Mouse (Mus musculus) erythroblast, embryonic 14.5 days (primary cell): ENCODE results near the gene Trnau1ap. TPM values are rescaled to one million over a fixed set of nuclear protein-coding genes. Genes with fewer than 3 reads are reported as not detected.

Experiments used
- H3K27me3 ChIP-seq: 2 replicates; pipeline ENCODE4 v1.6.1; 2012; ENCODE audit warnings: inconsistent platforms; ENCODE audit not compliant: control insufficient read depth
- H3K36me3 ChIP-seq: 2 replicates; pipeline ENCODE4 v1.6.1; 2012; ENCODE audit warnings: mild to moderate bottlenecking, inconsistent platforms; ENCODE audit not compliant: control insufficient read depth
- H3K4me1 ChIP-seq: 2 replicates; pipeline ENCODE4 v1.6.1; 2012; ENCODE audit warnings: inconsistent platforms; ENCODE audit not compliant: control insufficient read depth
- H3K4me3 ChIP-seq: replicated peaks from 2 replicates; pipeline ENCODE3; 2012; ENCODE audit warnings: moderate library complexity, mild to moderate bottlenecking, inconsistent platforms
- H3K9me3 ChIP-seq: 2 replicates; pipeline ENCODE4 v1.6.1; 2012; ENCODE audit warnings: low read length, inconsistent platforms, mixed read lengths; ENCODE audit not compliant: control insufficient read depth
- GATA1 ChIP-seq: IDR thresholded peaks from 2 replicates; pipeline ENCODE4 v1.6.1; 2012; ENCODE audit warnings: low read length, inconsistent platforms, mixed read lengths
- TAL1 ChIP-seq: IDR thresholded peaks from 3 replicates; pipeline ENCODE4 v1.6.1; 2012; ENCODE audit warnings: low read length, inconsistent platforms, mixed read lengths
- polyA plus RNA-seq: library from polyadenylated mRNA; stranded (reverse); fragments of >175 nt; gene quantifications from 2 replicates; pipeline ENCODE4 v1.2.3, GENCODE M21; 2012

Trnau1ap gene
- polyA plus RNA-seq, 1 experiment: 2.4 TPM

DNA sequence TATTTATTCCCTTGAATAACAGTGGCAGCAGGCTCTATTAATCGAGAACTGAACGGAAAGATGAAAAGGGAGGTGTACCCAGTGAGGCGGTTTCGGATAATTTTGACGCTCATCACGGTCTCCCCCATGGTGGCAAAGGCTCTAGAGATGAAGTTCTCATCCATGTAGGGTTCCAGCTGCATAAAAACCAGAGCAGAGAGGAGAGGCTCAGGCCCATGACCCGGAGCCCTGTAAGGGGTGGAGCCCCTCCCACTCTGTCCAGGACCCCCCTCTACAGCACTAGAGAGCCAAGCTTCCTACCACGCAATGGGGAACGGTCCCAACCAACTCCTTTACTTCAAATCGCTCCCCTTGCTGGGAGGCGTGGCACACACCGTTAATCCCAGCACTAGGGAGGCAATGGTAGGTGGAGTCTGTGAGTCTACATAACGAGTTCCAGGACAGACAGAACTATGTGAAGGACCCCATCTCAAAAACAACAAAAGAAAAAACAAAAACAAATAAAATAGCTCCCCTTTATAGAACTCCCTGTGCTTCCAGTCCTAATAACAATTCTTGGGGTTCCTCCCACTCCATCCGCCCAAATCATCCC is 851 bp downstream of the Trnau1ap start:
- Histone ChIP-seq H3K36me3 (peaks cover 54% of the 10 kb centered on the region), H3K4me3 (peak overlapping the region; percentile 71), H3K27me3 (no peaks in the 10 kb centered on the region), H3K4me1 (peaks cover 36% of the 10 kb centered on the region), H3K9me3 (no peaks in the 10 kb centered on the region)
- TF ChIP-seq GATA1 (no peak), TAL1 (no peak)

DNA sequence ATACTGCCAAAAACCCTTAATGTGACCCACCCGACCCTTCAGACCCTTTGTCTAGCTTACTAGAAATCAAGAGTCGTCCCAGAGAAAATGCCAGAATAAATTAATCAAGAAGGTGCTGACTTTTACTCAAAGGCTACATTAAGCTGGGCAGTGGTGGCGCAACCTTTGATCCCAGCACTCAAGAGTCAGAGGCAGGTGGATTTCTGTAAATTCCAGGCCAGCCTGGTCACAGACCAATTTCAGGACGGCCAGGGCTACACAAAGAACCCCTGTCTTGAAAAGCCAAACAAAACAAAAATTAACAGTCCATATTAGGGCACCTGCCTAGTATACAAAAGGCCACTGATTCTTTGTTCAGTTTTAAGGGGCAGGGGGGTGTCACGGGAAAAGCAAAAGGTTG is 2.9 kb downstream of the Trnau1ap start:
- Histone ChIP-seq H3K36me3 (peaks cover 48% of the 10 kb centered on the region), H3K9me3 (no peaks in the 10 kb centered on the region), H3K27me3 (no peaks in the 10 kb centered on the region), H3K4me3 (no peak overlapping the region), H3K4me1 (peaks cover 31% of the 10 kb centered on the region)
- TF ChIP-seq GATA1 (no peak), TAL1 (no peak)

DNA sequence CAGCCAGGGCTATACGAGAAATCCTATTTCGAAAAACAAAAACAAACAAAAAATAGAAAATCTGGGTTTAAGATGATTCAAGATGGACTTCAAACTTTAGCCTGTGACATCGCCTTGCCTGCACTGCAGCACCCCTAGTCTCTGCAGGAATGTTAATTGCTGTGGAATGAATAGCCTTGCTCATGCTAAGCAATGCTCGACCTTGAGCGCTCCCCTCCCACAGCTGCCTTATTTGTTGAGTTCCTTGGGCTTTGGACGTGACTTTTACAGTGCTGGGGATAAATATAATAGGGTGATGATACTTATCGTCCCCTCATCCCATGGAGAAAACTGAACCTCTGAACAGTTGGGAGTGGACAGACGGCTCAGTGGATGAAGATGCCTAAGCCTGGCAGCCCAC is 13.6 kb downstream of the Trnau1ap start:
- Histone ChIP-seq H3K4me3 (no peak overlapping the region), H3K36me3 (peaks cover 64% of the 10 kb centered on the region), H3K4me1 (peaks cover 5% of the 10 kb centered on the region), H3K9me3 (no peaks in the 10 kb centered on the region), H3K27me3 (no peaks in the 10 kb centered on the region)
- TF ChIP-seq GATA1 (no peak), TAL1 (no peak)

DNA sequence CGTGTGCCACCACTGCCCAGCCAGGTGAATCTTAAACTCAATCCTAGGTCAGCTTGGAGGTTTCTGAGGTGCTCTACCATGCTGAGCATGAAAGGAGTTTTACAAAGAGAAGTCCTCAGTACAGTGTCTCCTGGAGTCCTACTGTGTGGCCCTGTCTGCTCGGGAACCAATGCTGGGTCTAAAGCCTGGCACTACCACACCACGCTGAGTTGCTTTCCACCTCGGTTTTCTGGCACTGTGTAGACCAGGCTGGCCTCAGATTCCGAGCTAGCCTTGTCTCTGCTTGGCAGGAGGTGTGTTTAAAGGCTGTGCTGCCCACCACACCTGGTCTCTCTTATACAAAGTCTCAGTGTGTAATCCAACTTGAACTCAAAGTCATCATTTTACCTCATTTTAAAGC is 16.7 kb downstream of the Trnau1ap start:
- H3K9me3 ChIP-seq: no peaks in the 10 kb centered on the region
- H3K4me3 ChIP-seq: no peak overlapping the region
- peaks cover 59% of the 10 kb centered on the region for H3K36me3 ChIP-seq
- H3K4me1 ChIP-seq: peaks cover 31% of the 10 kb centered on the region
- TF ChIP-seq TAL1: no peak
- TF ChIP-seq GATA1: no peak
- no peaks in the 10 kb centered on the region for H3K27me3 ChIP-seq

DNA sequence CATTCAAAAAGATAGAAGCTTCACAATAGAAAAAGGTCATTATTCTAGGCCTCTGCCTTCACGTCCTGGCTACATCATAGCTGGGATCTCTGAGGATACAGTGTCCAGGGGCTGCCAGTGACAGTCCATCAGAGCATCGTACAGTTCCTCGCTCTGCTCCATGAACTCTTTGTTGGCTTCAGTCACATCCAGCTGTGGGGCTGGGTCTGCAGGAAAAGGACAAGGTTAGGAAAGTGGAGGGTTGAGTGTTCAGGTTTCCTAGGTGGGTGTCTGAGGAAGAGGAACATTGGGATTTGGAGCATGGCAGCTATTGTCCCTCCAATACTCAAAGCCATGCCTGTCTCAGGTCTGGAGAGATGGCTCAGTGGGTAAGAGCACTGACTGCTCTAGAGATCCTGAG is 17.5 kb downstream of the Trnau1ap start:
- TF ChIP-seq TAL1 (no peak), GATA1 (no peak)
- H3K36me3 ChIP-seq: peaks cover 55% of the 10 kb centered on the region
- no peaks in the 10 kb centered on the region for H3K27me3 ChIP-seq
- no peaks in the 10 kb centered on the region for H3K9me3 ChIP-seq
- H3K4me3 ChIP-seq: no peak overlapping the region
- peaks cover 31% of the 10 kb centered on the region for H3K4me1 ChIP-seq

DNA sequence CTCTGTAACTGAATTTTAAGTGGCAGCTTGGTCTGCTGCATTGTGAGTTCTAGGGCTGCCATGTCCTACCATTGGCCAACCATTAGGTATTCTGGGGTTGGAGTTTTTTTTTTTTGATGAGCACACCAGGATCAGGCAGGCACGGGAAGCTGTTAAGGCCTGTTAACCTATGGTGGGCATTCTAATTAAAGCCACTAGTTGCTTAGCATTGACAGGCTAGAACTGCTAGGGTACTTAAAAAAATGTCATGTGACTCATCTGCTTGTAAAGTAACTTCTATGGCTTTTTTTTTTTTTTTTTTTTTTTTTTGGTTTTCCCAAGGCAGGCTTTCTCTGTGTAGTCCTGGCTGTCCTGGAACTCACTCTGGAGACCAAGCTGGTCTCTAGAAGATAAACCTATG is 18.1 kb downstream of the Trnau1ap start:
- TF ChIP-seq GATA1 (no peak), TAL1 (no peak)
- H3K9me3 ChIP-seq: no peaks in the 10 kb centered on the region
- H3K36me3 ChIP-seq: peaks cover 49% of the 10 kb centered on the region
- H3K27me3 ChIP-seq: no peaks in the 10 kb centered on the region
- no peak overlapping the region for H3K4me3 ChIP-seq
- peaks cover 31% of the 10 kb centered on the region for H3K4me1 ChIP-seq

DNA sequence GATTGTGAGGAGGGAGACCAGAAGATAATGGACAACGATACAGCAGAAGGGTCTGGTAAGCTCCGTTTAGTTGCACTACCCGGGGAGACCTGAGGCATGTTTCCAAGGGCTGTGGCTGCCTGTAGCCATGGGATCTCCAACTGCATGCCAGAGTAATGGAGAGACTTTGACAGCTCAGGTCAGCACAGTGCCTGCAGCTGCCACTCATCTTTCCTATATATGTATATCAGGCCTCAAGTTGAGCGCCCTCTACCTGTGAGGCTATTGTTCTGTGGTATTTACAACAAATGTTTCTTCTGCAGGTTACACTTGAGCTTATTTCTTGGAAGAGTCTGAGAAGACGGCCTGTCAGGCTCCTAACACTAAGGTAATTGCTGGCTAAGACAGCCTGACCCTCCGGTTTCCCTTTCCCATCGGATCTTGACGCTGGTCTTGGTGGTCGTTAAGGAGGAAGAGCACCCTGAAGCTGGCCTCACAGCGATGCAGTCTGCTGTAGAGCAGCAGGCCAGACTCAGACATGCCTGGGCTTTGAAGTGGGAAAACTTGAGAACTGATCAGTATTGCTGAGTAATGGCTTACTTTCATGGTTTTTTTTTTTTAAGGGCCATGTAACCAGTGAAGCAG is 19.4 kb downstream of the Trnau1ap start:
- Histone ChIP-seq H3K36me3 (peaks cover 45% of the 10 kb centered on the region), H3K4me1 (peaks cover 40% of the 10 kb centered on the region), H3K4me3 (peak overlapping the region; percentile 72), H3K9me3 (no peaks in the 10 kb centered on the region), H3K27me3 (no peaks in the 10 kb centered on the region)
- no peak; the same call in 1 of the 2 replicates for TF ChIP-seq GATA1
- no peak for TF ChIP-seq TAL1

DNA sequence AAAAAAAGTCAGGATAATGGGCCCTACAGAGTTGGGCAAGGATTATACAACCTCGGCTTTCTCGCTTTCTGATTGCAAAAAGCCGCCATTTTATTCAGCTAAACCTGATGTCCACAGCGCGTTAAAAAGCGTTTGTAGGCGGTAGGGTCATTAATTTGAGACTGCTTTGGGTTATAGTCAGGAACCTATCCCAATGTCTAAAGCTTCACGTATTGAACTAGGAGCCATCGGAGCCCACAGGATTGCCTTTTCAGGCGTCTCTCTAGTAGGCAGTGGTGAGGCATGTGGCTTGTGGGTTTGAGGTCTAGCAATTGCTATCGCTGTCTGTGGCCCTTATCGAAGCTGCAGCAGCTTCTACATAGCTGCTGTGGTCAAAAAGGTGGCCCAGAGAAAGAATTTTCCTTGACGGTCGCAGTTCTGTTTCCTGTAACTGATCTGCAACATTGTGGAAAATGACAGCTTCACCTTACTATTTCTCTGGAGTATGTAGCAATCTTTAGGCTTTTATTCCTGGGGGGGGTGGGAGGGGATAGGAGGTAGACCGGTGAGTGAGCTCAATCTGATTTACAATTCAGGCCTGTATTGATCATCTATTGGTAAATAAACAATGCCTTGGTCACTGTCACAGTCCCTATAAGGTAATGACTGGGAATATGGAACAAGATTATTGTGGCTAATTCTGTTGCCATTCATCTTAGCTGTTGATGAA is 20.0 kb downstream of the Trnau1ap start:
- H3K36me3 ChIP-seq: peaks cover 44% of the 10 kb centered on the region
- no peaks in the 10 kb centered on the region for H3K27me3 ChIP-seq
- H3K4me3 ChIP-seq: peak overlapping the region; percentile 72
- no peaks in the 10 kb centered on the region for H3K9me3 ChIP-seq
- H3K4me1 ChIP-seq: peaks cover 40% of the 10 kb centered on the region
- TF ChIP-seq GATA1 (peak; percentile 18; the same call in 1 of the 2 replicates), TAL1 (no peak)

DNA sequence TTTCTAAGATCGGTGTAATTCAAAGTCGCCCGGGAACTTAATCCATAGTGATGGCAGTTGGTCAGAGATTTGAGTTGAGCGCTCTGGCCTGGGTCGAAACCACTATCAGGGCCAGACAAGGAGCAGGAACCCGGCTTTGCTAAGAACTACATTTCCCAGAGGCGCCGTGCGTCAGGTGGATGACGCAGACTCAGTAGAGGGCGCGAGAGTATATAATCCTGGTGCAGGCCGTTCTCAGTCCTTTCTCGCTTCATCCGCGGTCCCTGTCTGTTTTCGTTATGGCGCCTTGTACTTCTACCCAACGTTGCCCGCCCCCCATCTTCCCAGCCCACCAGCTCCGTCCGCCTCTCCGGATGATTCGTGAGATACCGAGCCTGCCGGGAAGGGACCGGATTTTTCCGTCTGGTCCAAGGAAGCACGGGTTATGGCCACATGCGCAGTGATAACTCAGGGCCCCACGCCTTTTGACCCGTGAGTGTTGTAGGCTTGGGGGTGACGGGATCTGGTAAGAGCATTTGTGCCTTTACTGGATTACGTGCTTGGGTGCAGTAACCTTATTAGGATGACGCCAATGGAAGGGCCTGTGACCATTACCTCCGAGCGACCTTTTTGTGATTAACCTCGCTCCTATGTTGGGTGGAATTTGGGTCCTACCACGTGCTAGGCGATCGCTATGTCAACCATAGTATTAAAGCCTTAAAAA is 20.8 kb downstream of the Trnau1ap start:
- no peaks in the 10 kb centered on the region for H3K9me3 ChIP-seq
- TF ChIP-seq TAL1 (no peak), GATA1 (no peak; the same call in 1 of the 2 replicates)
- H3K27me3 ChIP-seq: no peaks in the 10 kb centered on the region
- H3K4me1 ChIP-seq: peaks cover 43% of the 10 kb centered on the region
- peaks cover 37% of the 10 kb centered on the region for H3K36me3 ChIP-seq
- H3K4me3 ChIP-seq: peak overlapping the region; percentile 72
